Mouse (Mus musculus): ENCODE measurements at regions not wholly inside any gene's neighbourhood (a gene's known extent, or its start where the extent isn't known, plus 50 kb on each side); places are given as distances from the start of the nearest gene placed in this dataset.

DNA sequence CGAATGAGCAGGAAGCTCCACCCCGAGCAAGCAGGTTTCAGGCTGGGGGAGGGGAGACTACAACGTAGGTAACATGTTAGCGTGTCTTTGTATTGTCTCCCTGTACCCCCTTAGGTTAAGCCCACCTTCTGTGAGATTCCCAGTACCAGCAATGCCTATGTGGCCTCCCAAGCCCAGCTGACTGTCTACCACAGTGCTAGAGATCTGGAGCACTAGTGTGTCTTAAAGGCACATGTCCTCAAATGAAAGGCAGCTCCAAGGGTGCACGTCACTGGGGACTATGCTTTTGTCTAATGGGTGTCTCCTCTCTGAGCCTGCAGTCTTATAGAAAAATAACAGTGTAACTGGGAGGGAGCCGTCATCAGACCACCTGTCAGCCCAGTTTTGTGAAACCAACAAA is 65.9 kb upstream of the Ttc29 start:
- DNase-seq (ENCODE audit: extremely low spot score, low spot score): no peak

- DNase-seq (ENCODE audit: extremely low spot score, low spot score): no peak
These were observed 65.1 kb upstream of the Ttc29 start for GRCm38 (mm10) chr8:78148006-78148405.

- no peak for DNase-seq (ENCODE audit: extremely low spot score, low spot score)
These were observed 58.2 kb upstream of the Ttc29 start for GRCm38 (mm10) chr8:78154873-78155272.

GRCm38 (mm10) chr8:78162046-78162445 is 51.1 kb upstream of the Ttc29 start:
- no peak for DNase-seq (ENCODE audit: extremely low spot score, low spot score)

DNA sequence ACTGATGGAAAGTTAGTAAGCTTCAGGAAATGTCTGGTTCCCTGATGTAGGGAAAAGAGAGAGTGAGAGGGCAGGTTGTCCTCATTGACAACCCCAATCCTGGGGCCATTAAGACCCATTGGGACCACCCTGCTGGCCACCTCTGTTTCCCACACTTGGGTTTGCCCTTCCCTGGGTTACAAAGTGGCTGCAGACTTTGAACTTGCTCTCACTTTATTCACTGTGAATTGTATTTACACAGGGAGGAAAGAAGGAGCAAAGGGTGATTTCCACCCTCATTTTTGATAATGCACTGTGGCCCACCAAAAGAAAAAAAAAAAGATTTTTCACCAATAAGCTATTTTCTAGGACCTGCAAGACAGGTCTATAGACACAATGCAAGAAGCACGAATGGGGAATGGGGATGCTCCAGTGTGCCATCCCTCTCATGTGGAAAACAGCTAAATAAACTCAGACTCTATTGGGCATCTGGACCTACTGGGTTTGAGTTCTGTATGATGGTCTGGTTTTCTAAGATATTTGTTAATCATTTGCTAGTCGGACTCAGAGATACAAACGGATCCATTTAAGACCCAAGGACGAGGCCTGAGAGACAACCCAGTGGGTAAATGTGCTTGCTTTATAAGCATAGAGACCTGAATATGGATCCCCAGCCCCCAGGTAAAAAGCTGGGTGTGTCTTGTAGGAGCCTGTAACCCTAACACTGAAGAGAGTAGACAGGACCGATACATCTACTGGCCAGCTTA is 50.2 kb upstream of the Ttc29 start:
- no peak for DNase-seq (ENCODE audit: extremely low spot score, low spot score)

Measured in neural tube, embryonic 10.5 days (tissue).